Mouse (Mus musculus): ENCODE data around the gene Dlg3. TPM values are rescaled to one million over a fixed set of nuclear protein-coding genes. Genes with fewer than 3 reads are reported as not detected.

Dlg3 gene
- polyA plus RNA-seq, 2 experiments = 0.53 to 1.9 TPM

DNA sequence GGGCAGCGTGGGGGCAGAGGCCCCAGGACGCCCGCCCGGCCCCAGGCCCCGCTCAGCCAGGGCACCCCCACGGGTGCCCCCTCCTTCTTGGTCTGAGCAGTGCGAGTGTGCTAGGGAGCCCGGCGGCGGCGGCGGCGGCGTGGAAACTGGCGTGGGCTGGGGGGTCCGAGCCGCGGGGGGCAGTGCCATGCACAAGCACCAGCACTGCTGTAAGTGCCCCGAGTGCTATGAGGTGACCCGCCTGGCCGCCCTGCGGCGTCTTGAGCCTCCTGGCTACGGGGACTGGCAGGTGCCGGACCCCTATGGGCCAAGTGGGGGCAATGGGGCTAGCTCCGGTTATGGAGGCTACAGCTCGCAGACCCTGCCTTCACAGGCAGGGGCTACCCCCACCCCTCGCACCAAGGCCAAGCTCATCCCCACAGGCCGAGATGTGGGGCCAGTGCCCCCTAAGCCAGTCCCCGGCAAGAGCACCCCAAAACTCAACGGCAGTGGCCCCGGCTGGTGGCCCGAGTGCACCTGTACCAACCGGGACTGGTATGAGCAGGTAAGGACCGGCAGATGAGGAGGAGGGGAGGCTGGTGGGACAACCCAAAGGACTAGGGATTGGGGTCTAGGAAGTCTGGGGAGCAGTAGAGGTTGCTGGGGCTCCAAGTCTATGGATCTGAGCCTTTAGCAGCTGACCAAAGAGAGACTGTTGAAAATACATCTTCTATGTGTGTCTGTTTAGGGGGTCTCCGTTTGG lies 534 bp downstream of the Dlg3 start:
- 36% methylated on average over 22 of the region's 36 CpGs for WGBS (ENCODE audit: insufficient replicate concordance)
- no peak overlapping the region for H3K9ac ChIP-seq (replicated peaks)
- H3K9me3 ChIP-seq (ENCODE audit: control insufficient read depth, low read length) = no peaks in the 10 kb centered on the region
- no peak for TF ChIP-seq EP300 (IDR thresholded peaks at IDR 0.05; ENCODE audit: low read depth)
- no peak for TF ChIP-seq CTCF (IDR thresholded peaks at IDR 0.05; ENCODE audit: low read depth)
- no peak overlapping the region for H3K4me3 ChIP-seq (ENCODE audit: insufficient read depth in 1 of 2, low read depth in 2 of 2, low read length in 2 of 2)
- H3K4me2 ChIP-seq (ENCODE audit: low read depth) = peak overlapping the region; percentile 28; the same call in 1 of the 2 replicates
- DNase-seq (ENCODE audit: low read depth in 3 of 3, low spot score in 3 of 3) (no peak), ATAC-seq (ENCODE audit: insufficient read depth) (no peak)
- H3K27ac ChIP-seq = no peak overlapping the region
- no peaks in the 10 kb centered on the region for H3K36me3 ChIP-seq (replicated peaks; ENCODE audit: control insufficient read depth, insufficient read depth, low read depth)
- no peaks in the 10 kb centered on the region for H3K4me1 ChIP-seq (replicated peaks; ENCODE audit: control insufficient read depth in 2 of 2, insufficient read depth in 2 of 2, low read length in 1 of 2)
- H3K27me3 ChIP-seq (ENCODE audit: control insufficient read depth, insufficient read depth, low read length) = peaks cover 10% of the 10 kb centered on the region

GRCm38 (mm10) chrX:100769281-100769680 lies 1.8 kb downstream of the Dlg3 start:
- no peak overlapping the region for H3K4me2 ChIP-seq (ENCODE audit: low read depth)
- no peak for TF ChIP-seq EP300 (IDR thresholded peaks at IDR 0.05; ENCODE audit: low read depth)
- no peak for TF ChIP-seq CTCF (IDR thresholded peaks at IDR 0.05; ENCODE audit: low read depth)
- no peak overlapping the region for H3K9ac ChIP-seq (replicated peaks)
- no peaks in the 10 kb centered on the region for H3K9me3 ChIP-seq (ENCODE audit: control insufficient read depth, low read length)
- ATAC-seq (ENCODE audit: insufficient read depth) (no peak), DNase-seq (ENCODE audit: low read depth in 3 of 3, low spot score in 3 of 3) (no peak)
- H3K27me3 ChIP-seq (ENCODE audit: control insufficient read depth, insufficient read depth, low read length) = peaks cover 10% of the 10 kb centered on the region
- no peak overlapping the region for H3K4me3 ChIP-seq (ENCODE audit: insufficient read depth in 1 of 2, low read depth in 2 of 2, low read length in 2 of 2)
- 68% methylated on average over 5 of the region's 5 CpGs for WGBS (ENCODE audit: insufficient replicate concordance)
- H3K4me1 ChIP-seq (replicated peaks; ENCODE audit: control insufficient read depth in 2 of 2, insufficient read depth in 2 of 2, low read length in 1 of 2) = no peaks in the 10 kb centered on the region
- no peak overlapping the region for H3K27ac ChIP-seq
- no peaks in the 10 kb centered on the region for H3K36me3 ChIP-seq (replicated peaks; ENCODE audit: control insufficient read depth, insufficient read depth, low read depth)

DNA sequence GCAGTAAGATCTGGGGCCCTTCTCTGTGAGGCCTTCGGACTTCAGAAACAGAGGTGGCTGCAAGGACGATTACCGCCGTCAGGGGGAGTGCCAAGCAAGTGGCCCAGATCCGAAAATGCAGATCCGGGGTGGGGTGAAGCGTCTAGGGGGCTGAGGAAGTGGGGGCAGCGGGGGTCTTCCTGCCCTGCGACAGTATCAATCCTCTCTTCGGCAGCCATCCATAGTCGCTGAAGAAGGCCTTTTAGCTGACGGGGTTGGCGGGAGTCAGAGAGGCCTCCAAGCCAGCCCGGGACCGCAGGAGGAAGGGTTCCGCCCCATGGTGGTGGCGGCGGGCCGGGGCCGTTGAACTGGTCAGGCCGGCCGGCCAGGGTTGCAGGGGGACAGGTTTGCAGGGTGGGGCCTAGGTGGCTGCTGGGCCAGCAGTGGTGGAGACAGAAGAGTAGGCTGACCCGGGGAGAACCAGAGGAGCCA lies 6.9 kb downstream of the Dlg3 start:
- 21% methylated on average over 23 of the region's 23 CpGs for WGBS (ENCODE audit: insufficient replicate concordance)

GRCm38 (mm10) chrX:100775405-100775804 lies 7.9 kb downstream of the Dlg3 start:
- H3K4me3 ChIP-seq (ENCODE audit: insufficient read depth in 1 of 2, low read depth in 2 of 2, low read length in 2 of 2) = no peak overlapping the region
- WGBS (ENCODE audit: insufficient replicate concordance) = 57% methylated on average over 3 of the region's 3 CpGs
- no peak overlapping the region for H3K27ac ChIP-seq
- H3K27me3 ChIP-seq (ENCODE audit: control insufficient read depth, insufficient read depth, low read length) = no peaks in the 10 kb centered on the region
- no peak overlapping the region for H3K9ac ChIP-seq (replicated peaks)
- DNase-seq (ENCODE audit: low read depth in 3 of 3, low spot score in 3 of 3) (no peak), ATAC-seq (ENCODE audit: insufficient read depth) (no peak)
- H3K4me1 ChIP-seq (replicated peaks; ENCODE audit: control insufficient read depth in 2 of 2, insufficient read depth in 2 of 2, low read length in 1 of 2) = peaks cover 0 to 2% of the 10 kb centered on the region in 2 experiments; a peak in 1 of 4 replicates
- H3K4me2 ChIP-seq (ENCODE audit: low read depth) = no peak overlapping the region
- H3K9me3 ChIP-seq (ENCODE audit: control insufficient read depth, low read length) = no peaks in the 10 kb centered on the region
- no peaks in the 10 kb centered on the region for H3K36me3 ChIP-seq (replicated peaks; ENCODE audit: control insufficient read depth, insufficient read depth, low read depth)
- TF ChIP-seq CTCF (IDR thresholded peaks at IDR 0.05; ENCODE audit: low read depth) = no peak
- no peak for TF ChIP-seq EP300 (IDR thresholded peaks at IDR 0.05; ENCODE audit: low read depth)

More for the DNA sequence above, 6.9 kb downstream of the Dlg3 start:
- H3K4me2 ChIP-seq (ENCODE audit: low read depth) = peak overlapping the region; percentile 61
- no peak overlapping the region for H3K27ac ChIP-seq
- H3K4me1 ChIP-seq (replicated peaks; ENCODE audit: control insufficient read depth in 2 of 2, insufficient read depth in 2 of 2, low read length in 1 of 2) = no peaks in the 10 kb centered on the region; a peak in 1 of 4 replicates
- H3K9me3 ChIP-seq (ENCODE audit: control insufficient read depth, low read length) = no peaks in the 10 kb centered on the region
- H3K27me3 ChIP-seq (ENCODE audit: control insufficient read depth, insufficient read depth, low read length) = no peaks in the 10 kb centered on the region
- DNase-seq (ENCODE audit: low read depth in 3 of 3, low spot score in 3 of 3) (peak in 2 of 3 experiments; percentile 9 to 23), ATAC-seq (ENCODE audit: insufficient read depth) (no peak)
- TF ChIP-seq CTCF (IDR thresholded peaks at IDR 0.05; ENCODE audit: low read depth) (peak; percentile 70), EP300 (IDR thresholded peaks at IDR 0.05; ENCODE audit: low read depth) (no peak)
- H3K9ac ChIP-seq (replicated peaks) = peak overlapping the region; percentile 31; the same call in 1 of the 2 replicates
- H3K36me3 ChIP-seq (replicated peaks; ENCODE audit: control insufficient read depth, insufficient read depth, low read depth) = no peaks in the 10 kb centered on the region
- peak overlapping the region; percentile 43 to 61 for H3K4me3 ChIP-seq (ENCODE audit: insufficient read depth in 1 of 2, low read depth in 2 of 2, low read length in 2 of 2)

DNA sequence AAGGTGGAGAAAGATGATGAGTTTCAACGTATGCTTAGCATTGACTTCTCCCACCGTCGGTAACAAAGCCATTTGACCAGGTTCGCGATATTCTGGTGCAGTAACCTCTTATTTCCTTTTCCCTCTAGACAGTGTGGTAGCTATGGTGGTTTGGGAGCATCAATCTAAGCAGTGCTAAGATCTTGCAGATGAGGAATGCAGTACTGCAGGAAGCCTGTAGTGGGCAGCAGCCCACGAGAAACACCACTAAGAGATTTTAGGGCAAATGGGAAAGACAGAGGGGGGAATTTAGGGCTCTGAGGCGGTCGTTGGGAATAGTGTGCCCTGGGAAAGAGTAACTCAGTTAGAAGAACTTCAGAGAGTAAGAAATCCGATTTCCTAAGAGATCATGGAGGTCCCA lies 9.0 kb downstream of the Dlg3 start:
- Histone ChIP-seq H3K27ac (no peak overlapping the region), H3K36me3 (replicated peaks; ENCODE audit: control insufficient read depth, insufficient read depth, low read depth) (no peaks in the 10 kb centered on the region), H3K9me3 (ENCODE audit: control insufficient read depth, low read length) (no peaks in the 10 kb centered on the region), H3K4me3 (ENCODE audit: insufficient read depth in 1 of 2, low read depth in 2 of 2, low read length in 2 of 2) (peak overlapping the region in 1 of 2 experiments; percentile 56; a peak in 2 of 4 replicates), H3K27me3 (ENCODE audit: control insufficient read depth, insufficient read depth, low read length) (no peaks in the 10 kb centered on the region), H3K4me2 (ENCODE audit: low read depth) (peak overlapping the region; percentile 63), H3K9ac (replicated peaks) (no peak overlapping the region), H3K4me1 (replicated peaks; ENCODE audit: control insufficient read depth in 2 of 2, insufficient read depth in 2 of 2, low read length in 1 of 2) (peaks cover 0 to 2% of the 10 kb centered on the region in 2 experiments; a peak in 1 of 4 replicates)
- peak; percentile 64 for ATAC-seq (ENCODE audit: insufficient read depth)
- peak in 2 of 3 experiments; percentile 12 to 14 for DNase-seq (ENCODE audit: low read depth in 3 of 3, low spot score in 3 of 3)
- 10% methylated on average over 9 of the region's 9 CpGs for WGBS (ENCODE audit: insufficient replicate concordance)
- peak; percentile 66 for TF ChIP-seq CTCF (IDR thresholded peaks at IDR 0.05; ENCODE audit: low read depth)
- TF ChIP-seq EP300 (IDR thresholded peaks at IDR 0.05; ENCODE audit: low read depth) = no peak

Data from liver, embryonic 14.5 days (tissue).